Mouse (Mus musculus) mouse trophoblast stem cell (cell line): ENCODE results near the gene Rbm47.

Source experiments
- in situ Hi-C, 2 experiments: fragments of 300-500 bp; cut with MseI, MboI; formaldehyde crosslinking; loops; 2 replicates in 1 of 2; 3 replicates in 1 of 2; pipeline ENCODE4 v1.15.1; 2025

Rbm47 gene

GRCm38 (mm10) chr5:66067219-66067618 lies 105.7 kb downstream of the Rbm47 start:
- in situ Hi-C loops, result no loop called here

DNA sequence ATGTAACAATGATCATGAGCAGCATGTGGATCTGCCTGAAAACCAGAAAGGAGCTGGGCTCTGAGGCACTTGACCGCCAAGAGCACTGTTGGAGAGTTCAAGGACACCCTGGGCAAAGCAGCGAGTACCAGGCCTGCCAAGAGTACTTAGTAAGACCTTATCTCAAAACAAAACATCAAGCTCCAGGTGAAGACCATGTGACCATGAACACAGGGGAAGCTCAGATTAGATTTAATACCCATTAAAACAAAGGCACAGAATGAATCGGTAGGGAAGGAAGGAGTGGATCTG lies 110.0 kb downstream of the Rbm47 start:
- in situ Hi-C loops, result no loop called here

DNA sequence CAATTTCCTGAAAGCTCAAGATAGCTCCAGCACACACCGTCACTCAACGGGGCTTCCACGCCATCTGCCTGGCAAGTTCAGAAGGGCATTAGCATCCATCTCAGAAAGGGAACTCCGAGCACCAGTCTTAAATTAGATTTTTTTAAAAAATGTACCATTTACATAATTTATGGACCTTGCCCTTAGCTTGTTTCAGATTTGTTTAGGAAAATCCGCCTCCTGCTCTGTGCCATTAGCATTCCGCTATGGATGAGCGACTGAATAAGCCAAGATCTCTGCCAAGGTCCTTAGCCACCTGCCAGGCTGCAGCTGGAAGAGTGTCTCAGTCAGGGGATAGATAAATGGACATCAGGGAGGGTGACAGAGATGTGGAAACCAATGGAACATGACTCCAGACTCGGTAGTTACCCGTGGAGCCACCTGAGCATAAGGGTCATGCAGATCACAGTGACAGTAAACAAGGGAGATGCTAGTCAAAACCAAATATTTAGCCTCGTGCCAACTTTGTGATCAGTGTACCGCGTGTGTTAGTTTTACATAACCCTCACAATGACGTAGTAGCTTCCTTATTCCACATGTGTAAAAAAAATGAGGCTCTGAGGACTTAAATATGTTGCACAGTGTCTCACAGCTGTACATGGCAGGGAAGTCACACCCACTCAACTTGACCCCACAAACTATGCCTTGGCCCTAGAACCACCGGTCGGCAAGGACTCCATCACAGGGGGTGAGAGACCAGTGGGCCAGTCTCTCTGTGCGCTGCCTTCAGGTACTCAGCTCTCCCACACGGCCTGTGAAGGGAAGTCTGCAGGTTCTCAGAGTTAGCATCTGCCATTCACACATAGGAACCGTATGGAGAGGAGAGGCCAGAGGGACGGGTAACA lies 110.6 kb downstream of the Rbm47 start:
- in situ Hi-C loops, result no loop called here

- in situ Hi-C loops, result no loop called here
These were observed 111.3 kb downstream of the Rbm47 start for GRCm38 (mm10) chr5:66061667-66062045.

DNA sequence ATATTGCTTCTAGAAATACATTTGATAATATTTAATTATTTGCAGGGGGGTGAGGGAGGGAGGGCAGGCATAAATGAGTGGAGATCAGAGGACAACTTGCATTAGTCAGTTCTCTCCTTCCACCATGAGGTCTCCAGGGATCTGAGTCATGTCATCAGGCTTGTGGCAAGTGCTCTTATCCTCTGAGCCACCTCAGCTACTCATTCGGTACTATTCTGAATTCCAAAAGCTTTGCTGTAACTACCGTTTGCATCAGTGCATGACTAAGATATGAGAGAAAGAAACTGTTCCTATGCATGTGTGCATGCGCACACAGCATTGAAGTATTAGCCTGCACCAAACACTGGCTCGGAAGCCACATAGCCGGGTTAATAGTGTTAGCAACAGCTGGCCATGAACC lies 114.1 kb downstream of the Rbm47 start:
- in situ Hi-C loops, result no loop called here

- in situ Hi-C loops, result no loop called here
These were observed 116.2 kb downstream of the Rbm47 start for GRCm38 (mm10) chr5:66056680-66057079.

- in situ Hi-C loops, result no loop called here
These were observed 118.5 kb downstream of the Rbm47 start for GRCm38 (mm10) chr5:66054394-66054793.

DNA sequence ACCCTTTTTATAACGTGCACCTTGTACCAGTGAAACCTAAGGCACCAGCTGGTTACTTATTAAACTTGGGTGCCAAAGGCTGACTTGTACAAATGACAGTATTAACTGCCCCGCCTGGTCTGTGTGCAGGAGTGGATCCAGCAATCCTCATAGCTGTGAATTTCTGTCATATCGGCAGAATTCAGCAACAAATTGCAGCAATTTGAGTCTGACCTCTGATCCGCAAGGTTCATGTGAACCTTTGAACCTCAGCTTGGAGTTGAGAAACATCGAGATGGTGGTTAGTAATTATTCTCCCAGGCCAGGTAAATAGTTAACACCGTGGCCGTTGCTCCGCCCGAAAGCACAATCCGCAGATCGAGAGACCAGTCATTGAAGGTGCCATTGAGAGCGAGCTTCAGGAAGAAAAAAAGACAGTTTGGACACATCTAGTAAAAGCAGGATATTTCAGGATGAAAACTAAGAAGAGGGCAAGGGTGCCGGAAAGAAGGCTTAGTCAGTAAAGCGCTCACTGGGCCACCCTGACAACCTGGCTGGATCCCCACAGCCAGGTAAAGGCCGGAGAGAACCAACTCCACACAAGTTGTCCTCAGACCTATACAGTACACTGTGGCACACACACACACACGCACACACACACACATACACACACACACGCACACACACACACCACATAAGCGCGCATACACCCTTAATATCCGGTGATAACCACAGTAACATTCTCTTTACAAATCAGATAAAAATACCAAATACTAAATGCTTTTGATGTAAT lies 120.0 kb downstream of the Rbm47 start:
- in situ Hi-C loops, result no loop called here

DNA sequence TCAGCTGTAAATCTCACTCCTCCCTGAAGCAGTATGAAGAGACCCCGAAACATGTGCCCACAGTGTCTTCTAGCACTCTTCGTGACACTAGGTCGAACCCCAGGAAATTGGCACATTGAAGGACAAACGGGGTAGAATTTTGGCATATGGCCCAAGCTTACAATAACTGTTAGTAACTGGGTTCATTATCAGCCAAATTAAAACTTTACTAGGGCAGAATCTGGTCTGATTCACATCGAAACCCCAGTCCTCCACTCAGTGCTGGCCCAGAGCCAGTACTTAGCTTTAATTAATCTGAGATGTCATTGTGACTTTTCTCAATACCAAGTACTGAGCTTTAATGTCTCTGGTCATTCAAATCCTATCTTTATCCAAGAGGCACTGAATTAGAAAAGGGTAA lies 122.1 kb downstream of the Rbm47 start:
- in situ Hi-C loops, result no loop called here

GRCm38 (mm10) chr5:66046356-66046755 lies 126.6 kb downstream of the Rbm47 start:
- in situ Hi-C loops, result no loop called here

- in situ Hi-C loops, result no loop called here
These were observed 129.0 kb downstream of the Rbm47 start for GRCm38 (mm10) chr5:66043897-66044296.

GRCm38 (mm10) chr5:66042651-66043340 lies 130.1 kb downstream of the Rbm47 start:
- in situ Hi-C loops, result no loop called here

- in situ Hi-C loops, result no loop called here
These were observed 132.1 kb downstream of the Rbm47 start for GRCm38 (mm10) chr5:66040744-66041279.

- in situ Hi-C loops, result no loop called here
These were observed 133.1 kb downstream of the Rbm47 start for GRCm38 (mm10) chr5:66039813-66040212.

- in situ Hi-C loops, result no loop called here
These were observed 135.9 kb downstream of the Rbm47 start for GRCm38 (mm10) chr5:66037066-66037465.

DNA sequence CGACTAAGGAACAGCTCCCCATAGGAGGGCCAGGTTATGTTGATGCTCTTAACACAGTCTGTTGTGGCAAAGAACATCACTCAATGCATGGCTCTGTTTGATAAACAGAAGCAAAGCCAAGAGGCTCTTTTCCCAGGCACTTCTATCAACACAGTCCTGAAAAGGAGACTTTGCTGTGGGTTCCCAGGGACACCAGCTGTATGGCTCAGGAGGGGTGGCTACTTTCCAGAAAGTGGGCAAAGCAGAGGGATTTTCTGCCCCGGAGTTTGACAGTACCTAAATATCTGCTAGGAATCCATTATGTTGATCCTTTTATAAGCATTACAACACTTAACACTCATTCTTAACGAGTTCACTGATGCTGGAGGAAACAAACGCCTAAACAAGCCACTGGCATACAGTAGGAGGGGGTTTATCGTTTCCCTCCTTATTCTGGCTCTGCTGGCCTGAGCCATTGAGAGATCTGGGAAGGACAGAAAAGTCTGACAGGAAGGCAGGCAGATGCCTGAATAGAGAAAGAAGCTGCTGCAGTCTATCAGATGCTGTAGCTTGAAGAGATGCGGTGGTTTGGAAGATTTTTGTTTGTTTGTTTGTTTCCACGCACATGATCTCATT lies 136.4 kb downstream of the Rbm47 start:
- in situ Hi-C loops, result no loop called here

DNA sequence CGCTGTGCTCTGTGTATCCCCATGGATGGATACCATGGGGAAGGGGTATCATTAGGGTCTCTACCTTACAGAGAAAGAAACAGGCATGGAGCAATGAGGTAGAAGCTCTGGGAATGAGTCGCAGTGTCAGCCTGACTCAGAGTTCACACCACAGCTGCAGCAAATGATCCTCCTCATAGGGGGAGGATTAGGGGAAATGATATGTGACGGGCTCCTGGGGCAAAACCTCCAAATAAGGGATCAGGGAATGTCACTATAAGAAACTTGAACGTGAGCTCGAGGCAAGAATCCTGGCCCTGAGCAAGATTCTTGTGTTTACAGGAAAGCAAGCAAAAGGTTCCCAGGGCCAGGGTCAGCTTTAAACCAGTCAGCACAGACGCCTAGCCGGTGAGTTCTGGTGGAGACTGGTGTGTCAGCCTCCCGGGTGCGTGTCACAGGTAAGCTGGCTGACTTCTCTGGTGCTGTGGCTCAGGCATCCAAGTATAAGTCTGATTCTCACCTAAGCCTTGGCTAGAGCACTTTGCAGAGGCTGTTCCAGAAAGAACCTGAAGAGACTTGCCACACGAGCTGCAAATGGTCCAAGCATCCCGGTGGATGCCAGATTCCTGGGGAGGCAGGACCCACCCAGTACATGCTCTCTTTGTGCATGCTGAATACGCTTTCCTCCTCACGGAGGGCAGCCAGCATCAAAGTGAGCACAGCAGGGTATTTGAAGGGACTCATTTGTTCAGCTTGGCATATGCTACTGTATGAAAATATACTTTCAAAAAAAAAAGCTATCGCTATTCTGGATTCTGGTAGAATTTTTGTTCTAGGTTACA lies 138.3 kb downstream of the Rbm47 start:
- in situ Hi-C loops, result no loop called here

- in situ Hi-C loops, result no loop called here
These were observed 140.1 kb downstream of the Rbm47 start for GRCm38 (mm10) chr5:66032826-66033225.

DNA sequence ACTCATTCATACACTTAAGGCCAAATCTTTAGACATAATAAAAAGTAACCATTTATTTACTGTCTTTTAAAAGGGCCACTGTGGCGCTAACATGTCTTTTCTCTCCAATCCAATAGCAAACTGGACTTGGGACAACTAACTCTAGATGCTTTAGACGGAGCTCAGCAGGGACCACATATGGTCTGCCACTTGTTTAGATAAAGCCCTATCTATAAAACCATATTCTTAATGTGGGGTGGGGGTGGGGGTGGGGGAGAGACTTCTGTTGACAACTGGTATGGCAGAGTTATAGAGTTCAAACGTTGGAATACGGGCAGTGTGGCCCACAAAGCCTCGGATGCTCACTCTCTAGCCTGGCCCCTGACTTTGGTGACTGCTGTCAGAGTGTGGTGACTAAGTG lies 141.2 kb downstream of the Rbm47 start:
- in situ Hi-C loops, result no loop called here

DNA sequence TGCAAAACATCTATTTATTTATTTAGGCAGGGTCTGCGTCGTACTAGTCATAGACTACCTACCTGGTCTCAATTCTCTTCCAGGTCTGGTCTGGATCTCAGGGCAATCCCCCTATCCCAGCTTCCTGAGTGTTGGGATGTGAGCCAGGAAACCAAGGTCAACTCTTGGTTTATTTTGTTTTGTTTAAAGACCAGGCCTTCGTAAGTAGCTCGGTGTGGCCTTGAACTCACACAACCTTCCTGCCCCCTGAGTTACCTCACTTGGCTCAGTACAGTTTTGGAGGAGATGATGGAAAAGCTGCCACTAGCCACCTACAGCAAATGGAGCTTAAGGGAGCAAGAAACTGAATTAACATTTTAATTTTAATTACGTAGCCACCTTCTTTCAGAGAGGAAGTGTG lies 144.7 kb downstream of the Rbm47 start:
- in situ Hi-C loops, result no loop called here

GRCm38 (mm10) chr5:66027206-66027605 lies 145.7 kb downstream of the Rbm47 start:
- in situ Hi-C loops, result no loop called here
